Mouse (Mus musculus) common myeloid progenitor, adult 5-6 weeks (primary cell): ENCODE results near the gene Capn15. TPM values are rescaled to one million over a fixed set of nuclear protein-coding genes. Genes with fewer than 3 reads are reported as not detected.

Experiments used
- ATAC-seq: replicated peaks from 2 replicates; pipeline ENCODE4 v1.8.0; 2016; ENCODE audit warnings: low read depth, mild to moderate bottlenecking, moderate TSS enrichment, inconsistent platforms; ENCODE audit not compliant: poor library complexity, severe bottlenecking
- total RNA-seq: library from RNA; stranded (forward); fragments of 200-1000, 187-1606 nt; gene quantifications from 2 replicates; pipeline ENCODE4 v1.2.3, GENCODE M21; 2017

The Capn15 gene
- total RNA-seq, 1 experiment from 2014 or later: 4.6 TPM

- ATAC-seq: no peak
Measured at GRCm38 (mm10) chr17:25957586-25958051, 28.0 kb downstream of the Capn15 start.

- no peak for ATAC-seq
Measured at GRCm38 (mm10) chr17:25956631-25957030, 29.0 kb downstream of the Capn15 start.

GRCm38 (mm10) chr17:25956201-25956600 lies 29.4 kb downstream of the Capn15 start:
- ATAC-seq: no peak

GRCm38 (mm10) chr17:25955736-25956135 lies 29.9 kb downstream of the Capn15 start:
- ATAC-seq: no peak

- no peak for ATAC-seq
Measured at GRCm38 (mm10) chr17:25954671-25955070, 30.9 kb downstream of the Capn15 start.

GRCm38 (mm10) chr17:25953161-25953560 lies 32.4 kb downstream of the Capn15 start:
- ATAC-seq: no peak

GRCm38 (mm10) chr17:25951803-25952623 lies 33.6 kb downstream of the Capn15 start, which contains the start of gene A930017K11Rik:
Gene A930017K11Rik, minus strand, starts transcription at chr17:25952565.
- no peak for ATAC-seq

GRCm38 (mm10) chr17:25951225-25951802 lies 34.3 kb downstream of the Capn15 start:
- no peak for ATAC-seq

- ATAC-seq: no peak
Measured at GRCm38 (mm10) chr17:25950706-25951105, 34.9 kb downstream of the Capn15 start.

- ATAC-seq: no peak
Measured at GRCm38 (mm10) chr17:25949981-25950380, 35.6 kb downstream of the Capn15 start.

GRCm38 (mm10) chr17:25948051-25948450 lies 37.5 kb downstream of the Capn15 start:
- no peak for ATAC-seq

GRCm38 (mm10) chr17:25947576-25947975 lies 38.0 kb downstream of the Capn15 start:
- no peak for ATAC-seq

GRCm38 (mm10) chr17:25946891-25947290 lies 38.7 kb downstream of the Capn15 start:
- no peak for ATAC-seq

GRCm38 (mm10) chr17:25946349-25946748 lies 39.2 kb downstream of the Capn15 start:
- ATAC-seq: no peak

GRCm38 (mm10) chr17:25945517-25946155 lies 40.0 kb downstream of the Capn15 start:
- no peak for ATAC-seq

- ATAC-seq: no peak
Measured at GRCm38 (mm10) chr17:25944366-25945163, 41.0 kb downstream of the Capn15 start, which contains the start of the genes Pigq and Nhlrc4. Gene Pigq, minus strand, starts transcription at chr17:25944936. Gene Nhlrc4, minus strand, starts transcription at chr17:25944961.

- no peak for ATAC-seq
Measured at GRCm38 (mm10) chr17:25943769-25944168, 41.8 kb downstream of the Capn15 start.

- ATAC-seq: no peak
Measured at GRCm38 (mm10) chr17:25943221-25943620, 42.4 kb downstream of the Capn15 start.

GRCm38 (mm10) chr17:25942597-25943151 lies 42.9 kb downstream of the Capn15 start:
- ATAC-seq: peak; percentile 57
